Mouse (Mus musculus) 416B (cell line): ENCODE data around the gene Chrnd.

ENCODE experiments used
- DNase-seq: peaks from one replicate; pipeline ENCODE4 v3.0.0; 2011; ENCODE audit warnings: low read depth

The Chrnd gene

GRCm38 (mm10) chr1:87232197-87232596, 41.8 kb downstream of the Chrnd start:
- DNase-seq = no peak

DNA sequence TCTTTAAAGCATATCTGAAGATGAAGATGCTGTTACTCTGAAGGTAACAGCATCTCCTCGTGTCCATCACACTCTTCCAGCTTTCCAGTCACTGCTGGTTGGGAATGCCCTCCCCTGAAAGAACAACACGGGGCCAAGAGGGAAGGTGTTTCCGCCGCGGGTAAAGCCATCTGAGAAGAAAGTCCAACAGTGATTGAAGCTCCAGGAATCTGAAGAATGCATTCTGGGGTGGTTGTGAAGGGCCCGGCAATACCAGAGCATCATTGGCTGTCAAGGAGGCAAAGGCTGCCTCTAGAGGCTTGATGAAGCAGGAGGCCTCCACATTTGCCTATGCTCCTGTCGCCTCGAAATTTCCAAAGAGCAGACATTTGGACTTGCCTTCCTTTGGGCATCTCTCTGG, 48.6 kb downstream of the Chrnd start:
- no peak for DNase-seq

DNA sequence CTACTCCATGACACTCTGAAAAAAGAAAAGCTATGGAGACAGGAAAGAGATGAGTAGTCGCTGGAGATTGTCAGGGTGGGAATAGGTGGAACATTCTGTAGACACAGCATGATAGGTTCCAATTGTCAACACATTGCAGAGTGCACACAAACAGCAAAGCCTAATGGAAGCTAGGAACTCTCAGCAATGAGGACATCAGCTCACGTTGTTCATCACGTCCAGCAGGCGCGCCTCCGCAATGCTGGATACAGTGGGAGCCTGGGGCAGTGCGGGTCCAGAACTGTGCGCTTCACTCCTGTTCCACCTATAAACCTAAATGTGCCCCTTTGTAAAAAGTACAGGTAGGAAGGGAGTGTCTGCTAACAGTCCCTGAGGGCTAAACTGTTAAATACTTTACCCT, 52.6 kb downstream of the Chrnd start:
- no peak for DNase-seq

DNA sequence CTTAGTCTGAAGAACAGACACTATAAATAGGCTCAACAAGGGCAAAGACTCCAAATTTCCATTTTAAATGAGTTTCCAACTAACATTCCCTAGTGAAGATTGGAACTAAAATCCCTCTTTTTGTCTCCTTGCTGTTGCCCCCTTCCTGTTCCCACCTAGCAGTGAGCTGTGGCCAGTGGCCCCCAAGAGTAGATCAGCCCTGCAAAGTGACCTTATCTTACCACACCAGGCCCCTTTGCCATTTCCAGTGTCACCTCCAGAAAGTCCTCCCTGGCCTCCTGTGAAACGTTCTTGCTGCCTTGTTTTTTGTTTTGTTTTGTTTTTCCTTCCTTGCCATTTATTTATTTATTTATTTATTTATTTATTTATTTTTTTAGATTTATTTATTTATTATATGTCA, 55.0 kb downstream of the Chrnd start:
- no peak for DNase-seq

DNA sequence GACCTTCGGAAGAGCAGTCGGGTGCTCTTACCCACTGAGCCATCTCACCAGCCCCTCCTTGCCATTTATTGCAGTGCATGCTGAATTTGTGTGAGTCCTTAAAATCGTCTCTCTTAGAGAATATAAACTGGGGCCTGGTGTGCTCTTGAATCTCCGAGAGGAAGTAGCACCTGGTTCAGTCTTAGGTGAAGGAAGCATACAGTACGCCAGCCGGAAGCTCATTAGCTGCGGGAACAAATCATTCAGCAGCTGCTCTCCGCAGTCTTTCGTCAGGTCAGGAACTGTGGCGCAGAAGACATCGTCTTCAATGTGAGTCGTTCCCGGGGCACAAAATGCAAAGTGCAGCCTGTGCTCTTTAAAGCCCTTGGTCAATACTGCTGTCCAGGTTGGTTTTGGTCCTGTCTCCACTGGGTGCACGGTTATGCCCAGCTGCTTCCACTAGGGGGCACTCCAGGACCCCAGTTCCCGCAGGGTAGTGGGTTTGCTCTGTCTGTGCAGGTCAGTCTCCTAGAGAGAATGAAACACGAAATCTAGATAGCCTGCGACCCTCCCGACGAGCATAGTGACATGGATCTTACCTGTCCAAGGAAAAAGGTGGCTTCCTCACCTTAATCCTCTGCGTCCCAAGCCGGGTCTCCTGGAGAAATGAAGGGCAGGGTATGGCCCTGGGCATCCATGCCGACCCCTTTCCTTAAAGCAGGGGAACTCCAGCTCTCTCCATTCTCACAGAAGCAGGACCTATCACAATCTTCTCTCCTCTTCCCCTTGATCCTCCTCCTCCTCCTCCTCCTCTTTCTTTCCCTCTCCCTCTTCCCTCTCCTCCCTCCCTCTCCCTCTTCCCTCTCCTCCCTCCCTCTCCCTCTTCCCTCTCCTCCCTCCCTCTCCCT, 55.8 kb downstream of the Chrnd start:
- DNase-seq = peak; percentile 73
